Mouse (Mus musculus) induced T-regulatory cell, adult 2 months (primary cell): Measurements from ENCODE around the gene Eif2ak1.

ENCODE experiments used
- DNase-seq: peaks from one replicate; pipeline ENCODE4 v3.0.0-alpha.2; 2012; ENCODE audit warnings: low read depth

The Eif2ak1 gene

DNA sequence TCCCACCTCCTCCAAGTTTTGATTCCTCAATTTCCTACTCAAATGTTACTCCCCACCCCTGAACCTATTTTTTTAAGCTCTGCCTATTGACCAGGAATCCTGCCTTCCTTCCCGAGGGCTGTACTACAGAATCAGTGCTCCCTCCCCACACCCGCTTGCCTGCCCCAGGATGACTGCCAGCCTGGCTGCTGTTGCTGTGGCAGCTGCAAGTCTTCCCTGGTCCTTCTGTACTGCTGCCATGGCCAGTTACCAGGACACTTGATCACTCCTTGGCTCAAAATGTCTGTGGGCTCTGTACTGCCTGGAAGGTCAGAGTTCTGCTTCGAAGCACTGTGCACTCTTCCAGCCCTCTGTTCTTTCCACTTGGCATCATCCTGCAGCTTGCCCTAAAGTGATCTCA lies 84.5 kb downstream of the Eif2ak1 start:
- DNase-seq, result no peak

DNA sequence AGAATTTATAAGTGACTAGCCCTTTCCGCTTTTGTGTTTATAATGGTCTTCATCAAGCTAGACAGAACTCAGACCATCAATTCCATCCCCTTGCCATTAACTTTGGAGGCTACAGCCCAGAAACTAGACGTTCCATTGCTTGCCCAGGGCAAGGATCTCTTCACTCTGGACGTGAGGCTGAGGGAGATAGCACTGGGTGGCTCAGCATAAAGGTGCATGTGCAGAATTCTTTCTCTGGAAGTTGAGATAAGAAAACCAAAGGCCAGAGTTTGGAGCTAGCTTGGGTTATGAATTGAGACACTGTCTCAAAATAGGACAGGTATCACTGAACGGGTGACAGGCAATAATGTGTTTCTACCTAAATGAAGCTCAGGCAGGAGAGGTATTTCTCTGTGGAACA lies 86.2 kb downstream of the Eif2ak1 start:
- DNase-seq, result no peak

DNA sequence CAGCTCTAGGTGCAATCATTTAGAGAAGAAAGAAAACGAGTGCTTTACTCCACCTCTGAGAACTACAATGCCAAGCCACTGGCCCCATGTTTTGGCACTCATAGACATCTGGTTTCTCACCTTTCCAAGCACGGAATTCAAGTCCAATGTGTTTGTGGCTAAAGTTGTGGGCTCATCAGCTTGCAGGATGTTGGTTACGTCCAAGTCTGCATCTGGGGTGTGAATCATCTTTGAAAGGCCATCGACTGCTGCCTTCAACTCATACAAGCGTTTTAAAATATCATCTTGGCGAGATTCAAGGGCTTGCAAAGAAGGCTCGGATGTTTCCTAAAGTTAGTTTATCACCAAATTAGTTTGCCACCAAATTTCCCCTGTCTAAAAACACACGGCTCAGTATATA lies 88.8 kb downstream of the Eif2ak1 start:
- DNase-seq, result no peak

DNA sequence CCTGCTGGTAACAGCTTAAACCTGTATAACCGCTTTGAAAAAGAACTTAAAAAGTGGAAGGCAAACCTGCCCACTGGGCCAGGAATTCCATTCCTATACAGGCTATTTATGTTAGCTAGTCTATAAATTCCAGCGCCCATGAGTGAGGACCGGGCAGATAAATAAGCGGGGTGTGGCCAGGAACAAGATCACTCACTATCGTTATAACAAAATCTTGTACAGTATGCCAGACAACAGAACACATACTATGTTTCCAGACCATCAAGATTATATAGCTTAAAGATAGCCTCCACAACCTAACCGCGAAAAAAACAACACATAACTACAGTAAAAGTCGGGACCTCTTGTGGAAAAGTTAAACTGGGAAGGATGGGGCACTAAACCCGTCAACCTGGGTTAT lies 91.3 kb downstream of the Eif2ak1 start:
- DNase-seq, result no peak

DNA sequence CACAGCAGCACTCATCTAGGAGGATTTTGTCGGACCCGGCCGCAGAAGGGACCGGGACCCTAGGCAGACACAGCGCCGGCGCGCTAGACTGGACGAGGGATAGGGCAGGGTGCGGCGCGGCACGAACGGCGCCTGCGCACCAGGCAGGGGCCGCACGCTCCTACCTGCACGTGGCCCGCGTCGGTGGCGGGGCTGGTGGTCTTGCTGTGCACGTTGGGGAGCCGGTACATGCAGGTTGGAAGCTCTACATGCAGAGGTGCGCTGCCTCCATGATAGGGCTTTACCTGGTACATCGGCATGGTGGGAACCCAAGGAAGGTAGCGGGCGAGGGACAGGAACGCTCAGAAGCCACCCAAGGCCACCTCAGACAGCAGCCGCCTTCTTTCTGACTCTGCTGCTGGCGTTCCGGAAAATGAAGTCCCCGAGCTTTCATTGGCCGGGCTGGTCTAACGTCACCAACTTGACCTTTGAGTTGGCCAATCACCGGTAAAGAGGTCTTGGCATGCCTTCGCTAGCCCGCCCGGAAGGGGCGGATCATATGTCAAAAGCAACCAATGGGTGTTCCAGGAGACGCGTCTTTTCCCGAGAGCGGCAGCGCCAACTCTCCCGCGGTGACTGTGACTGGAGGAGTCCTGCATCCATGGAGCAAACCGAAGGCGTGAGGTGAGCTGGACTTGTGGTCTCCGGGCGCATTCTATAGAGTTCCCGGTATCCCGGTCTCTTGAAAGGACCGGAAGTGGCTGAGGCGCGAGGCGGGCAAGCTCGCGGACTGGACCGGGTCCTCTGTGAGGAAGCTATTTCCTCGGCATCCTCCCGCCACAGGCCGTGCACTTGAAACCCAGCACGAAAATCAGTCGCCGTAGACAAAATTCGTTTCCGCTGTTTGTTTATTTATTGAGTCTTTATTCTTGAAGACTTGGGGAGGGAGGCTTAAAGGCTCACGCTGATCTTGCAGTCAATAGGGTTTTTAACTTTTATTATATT lies 92.1 kb downstream of the Eif2ak1 start, which contains the start of the genes Aimp2 and Pms2:
Aimp2 (minus strand) TSS at position 431 of the 984 bp plus-strand sequence.
Pms2 (plus strand) TSS at position 548 of the 984 bp plus-strand sequence.
- DNase-seq, result peak; percentile 99

DNA sequence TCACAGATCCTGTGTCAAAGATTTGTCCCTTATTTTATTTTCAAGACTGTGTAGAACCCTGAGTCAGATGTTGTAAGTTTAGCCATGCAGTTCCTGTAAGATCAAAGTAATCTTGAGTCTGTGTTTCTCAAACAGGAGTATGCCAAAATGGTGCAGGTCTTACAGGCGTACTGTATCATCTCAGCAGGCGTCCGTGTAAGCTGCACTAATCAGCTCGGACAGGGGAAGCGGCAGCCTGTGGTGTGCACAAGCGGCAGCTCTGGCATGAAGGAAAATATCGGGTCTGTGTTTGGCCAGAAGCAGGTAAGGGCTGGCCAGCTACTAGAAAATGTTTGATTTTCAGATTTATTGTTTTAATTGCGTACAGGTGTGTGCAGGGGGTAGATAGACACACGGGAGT lies 98.6 kb downstream of the Eif2ak1 start:
- no peak for DNase-seq

DNA sequence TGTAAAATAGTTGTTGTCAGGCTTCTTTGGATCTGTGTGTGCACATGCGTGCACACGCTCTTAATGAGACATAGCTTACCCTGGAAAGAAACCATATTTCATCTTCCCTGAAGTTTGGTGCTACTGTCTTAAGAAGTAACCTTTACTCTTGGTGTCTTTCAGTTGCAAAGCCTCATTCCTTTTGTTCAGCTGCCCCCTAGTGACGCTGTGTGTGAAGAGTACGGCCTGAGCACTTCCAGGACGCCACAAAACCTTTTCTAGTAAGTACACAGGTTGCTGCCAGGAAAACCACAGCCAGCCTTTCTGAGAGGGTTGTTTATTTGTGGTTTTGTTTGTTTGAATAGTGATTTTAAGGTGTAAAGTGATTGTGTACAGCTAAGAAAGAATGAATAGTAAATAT lies 99.8 kb downstream of the Eif2ak1 start:
- DNase-seq, result peak; percentile 85

DNA sequence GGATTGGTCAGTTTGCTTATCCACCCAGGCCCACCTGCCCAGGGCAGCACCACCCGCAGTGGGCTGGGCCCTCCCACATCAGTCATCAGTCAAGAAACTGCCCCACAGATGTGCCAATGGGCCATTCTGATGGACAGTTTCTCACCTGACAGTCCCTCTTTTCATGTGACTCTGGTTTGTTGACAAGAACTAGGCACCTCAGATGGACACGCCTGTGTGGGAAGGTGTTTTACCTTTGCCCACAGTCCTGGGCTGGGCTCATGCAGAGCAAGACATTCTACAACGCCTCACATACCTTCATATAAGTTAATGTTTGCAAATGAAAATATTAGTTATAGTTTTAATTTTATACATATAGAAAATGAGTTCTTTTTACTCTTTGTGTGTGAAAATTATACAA lies 100.5 kb downstream of the Eif2ak1 start:
- no peak for DNase-seq

DNA sequence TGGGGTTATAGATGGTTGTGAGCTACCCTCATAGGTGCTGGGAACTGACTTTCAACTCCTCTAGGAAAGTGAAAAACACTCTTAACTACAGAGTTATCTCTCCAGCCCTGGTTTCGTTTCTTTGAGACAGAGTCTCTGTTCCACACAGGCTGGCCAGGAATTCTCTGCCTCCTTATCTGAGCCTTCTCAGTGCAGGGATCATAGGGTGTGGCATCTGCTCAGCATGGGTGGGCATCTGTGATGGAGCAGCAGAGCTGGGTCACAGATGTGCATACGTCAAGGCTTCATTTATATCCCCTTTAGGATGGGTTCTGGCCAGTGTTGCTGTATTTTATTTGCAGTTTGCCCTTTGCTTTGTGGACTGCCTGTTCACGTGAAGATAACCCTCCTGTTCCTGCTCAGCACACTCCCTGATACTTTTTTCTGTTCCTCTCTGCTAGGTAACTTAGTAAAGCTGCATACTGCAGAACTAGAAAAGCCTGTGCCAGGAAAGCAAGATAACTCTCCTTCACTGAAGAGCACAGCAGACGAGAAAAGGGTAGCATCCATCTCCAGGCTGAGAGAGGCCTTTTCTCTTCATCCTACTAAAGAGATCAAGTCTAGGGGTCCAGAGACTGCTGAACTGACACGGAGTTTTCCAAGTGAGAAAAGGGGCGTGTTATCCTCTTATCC lies 107.3 kb downstream of the Eif2ak1 start:
- DNase-seq, result no peak

DNA sequence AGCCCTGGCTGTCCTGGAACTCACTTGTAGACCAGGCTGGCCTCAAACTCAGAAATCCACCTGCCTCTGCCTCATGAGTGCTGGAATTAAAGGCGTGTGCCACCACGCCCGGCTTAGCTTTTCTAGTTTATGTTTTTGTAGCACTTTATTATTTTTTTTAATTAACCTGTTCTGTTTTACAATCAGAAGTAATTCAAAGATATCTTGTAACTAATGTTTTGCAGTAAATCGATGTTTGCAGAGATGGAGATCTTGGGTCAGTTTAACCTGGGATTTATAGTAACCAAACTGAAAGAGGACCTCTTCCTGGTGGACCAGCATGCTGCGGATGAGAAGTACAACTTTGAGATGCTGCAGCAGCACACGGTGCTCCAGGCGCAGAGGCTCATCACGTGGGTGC lies 110.3 kb downstream of the Eif2ak1 start, which contains the start of gene Gm42421:
Gm42421 (plus strand) TSS at position 301 of the 400 bp plus-strand sequence.
- DNase-seq, result no peak

DNA sequence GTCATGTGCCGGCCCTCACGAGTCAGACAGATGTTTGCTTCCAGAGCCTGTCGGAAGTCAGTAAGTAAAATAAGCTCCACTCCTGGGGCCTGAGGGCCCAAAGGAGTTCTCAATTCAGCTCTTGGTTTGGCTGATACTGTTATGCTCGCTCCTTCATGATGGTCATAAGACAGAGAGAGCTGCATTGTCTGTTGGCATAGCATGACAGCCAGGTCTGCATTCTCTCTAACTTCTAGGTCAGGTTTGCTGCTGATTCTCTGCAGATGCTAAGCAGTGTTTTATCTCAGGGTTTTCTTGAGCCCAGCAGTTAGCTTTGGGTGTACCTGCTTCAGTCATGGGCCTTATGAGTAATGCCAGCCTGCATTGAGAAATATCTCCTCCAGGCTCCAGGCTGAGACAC lies 111.7 kb downstream of the Eif2ak1 start:
- DNase-seq, result no peak

DNA sequence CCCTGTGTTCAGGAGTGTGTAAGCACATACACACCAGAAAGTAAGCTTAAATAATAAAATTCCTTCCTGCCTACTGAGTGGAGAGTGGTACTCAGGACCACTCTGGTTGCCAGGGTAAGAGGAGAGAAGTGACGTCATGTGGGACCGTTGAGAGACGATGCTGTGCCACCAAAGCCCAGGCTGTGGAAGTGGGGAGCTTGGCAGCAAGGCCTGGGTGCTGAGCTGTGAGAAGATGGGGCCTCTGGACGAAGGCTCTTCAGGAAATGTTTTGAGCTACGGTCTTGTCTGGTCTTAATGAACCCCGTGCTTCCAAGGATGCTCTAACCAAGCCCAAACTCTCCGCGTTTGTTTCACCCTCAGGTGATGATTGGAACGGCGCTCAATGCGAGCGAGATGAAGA lies 113.1 kb downstream of the Eif2ak1 start:
- DNase-seq, result no peak

DNA sequence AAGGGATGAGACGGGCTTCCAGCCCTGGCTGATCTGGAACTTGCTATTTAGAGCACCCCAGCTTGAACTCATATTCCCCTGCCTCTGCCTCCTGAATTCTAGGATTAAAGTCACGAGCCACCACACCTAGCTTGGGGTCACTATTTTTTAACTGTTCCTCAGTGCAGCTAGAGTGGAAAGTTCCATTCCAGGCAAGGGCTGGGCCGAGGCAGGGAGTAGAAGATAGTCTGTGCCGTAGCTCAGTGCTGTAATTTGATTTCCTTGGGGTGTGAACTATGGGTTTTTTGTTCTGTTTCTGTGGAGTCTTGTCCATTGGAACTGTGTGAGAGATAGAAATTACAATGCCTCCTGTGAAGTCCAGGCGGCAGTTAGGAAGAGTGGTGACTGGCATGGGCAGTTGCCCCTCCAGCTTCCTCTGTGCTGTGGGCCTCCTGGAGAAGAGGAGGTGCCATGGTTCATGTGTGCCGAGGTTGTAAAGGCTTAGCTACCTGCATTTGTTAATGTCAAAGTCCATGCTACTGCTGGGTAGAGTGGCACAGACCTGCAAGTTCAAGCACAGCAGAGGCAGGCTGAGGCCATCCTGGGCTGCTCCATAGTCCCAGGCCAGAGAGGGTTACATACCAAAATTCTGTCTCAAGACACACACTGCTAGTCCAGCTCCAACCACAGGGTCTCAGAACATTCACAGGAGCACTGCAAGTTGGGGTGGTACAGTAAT lies 114.4 kb downstream of the Eif2ak1 start:
- no peak for DNase-seq

DNA sequence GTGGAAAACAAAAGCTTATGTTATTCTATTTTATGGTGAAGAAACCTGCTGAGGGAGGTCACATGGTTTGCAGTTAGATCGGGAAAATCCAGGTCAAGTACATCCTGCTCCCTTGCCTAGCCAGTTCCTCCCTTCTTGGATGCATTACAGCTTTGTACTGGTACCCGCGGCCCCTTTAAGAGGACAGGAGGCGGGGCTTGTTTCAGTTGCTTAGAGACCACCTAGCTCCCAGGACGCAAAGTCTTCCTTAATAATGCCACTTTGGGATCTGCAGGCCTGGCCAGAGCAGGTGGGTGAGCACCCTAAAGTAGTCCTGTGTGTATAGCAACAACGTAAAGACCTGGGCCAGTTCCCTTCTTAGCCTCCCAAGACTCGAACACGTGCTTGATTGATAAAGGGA lies 115.2 kb downstream of the Eif2ak1 start, which contains the start of gene Rsph10b:
Rsph10b (plus strand) TSS at position 205 of the 400 bp plus-strand sequence.
- no peak for DNase-seq

DNA sequence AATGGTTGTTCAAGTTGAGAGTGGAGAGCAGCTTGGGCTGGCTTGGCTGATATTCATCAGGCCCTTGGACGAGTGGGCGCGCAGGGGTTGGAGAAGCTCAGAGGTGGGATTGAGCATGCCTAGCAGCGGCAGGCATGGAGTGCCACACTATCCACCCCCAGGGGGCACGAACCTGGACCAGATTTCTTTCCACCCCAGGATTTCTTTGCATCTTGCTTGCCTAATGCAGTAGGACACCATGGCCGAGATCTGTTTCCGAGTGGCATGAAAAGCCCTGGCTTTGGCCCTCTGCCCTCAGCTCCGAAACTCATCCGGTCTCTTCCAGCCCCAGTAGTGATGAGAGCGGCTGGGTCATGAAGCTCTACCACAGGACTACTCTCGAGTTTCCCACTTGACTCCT lies 115.8 kb downstream of the Eif2ak1 start:
- no peak for DNase-seq

DNA sequence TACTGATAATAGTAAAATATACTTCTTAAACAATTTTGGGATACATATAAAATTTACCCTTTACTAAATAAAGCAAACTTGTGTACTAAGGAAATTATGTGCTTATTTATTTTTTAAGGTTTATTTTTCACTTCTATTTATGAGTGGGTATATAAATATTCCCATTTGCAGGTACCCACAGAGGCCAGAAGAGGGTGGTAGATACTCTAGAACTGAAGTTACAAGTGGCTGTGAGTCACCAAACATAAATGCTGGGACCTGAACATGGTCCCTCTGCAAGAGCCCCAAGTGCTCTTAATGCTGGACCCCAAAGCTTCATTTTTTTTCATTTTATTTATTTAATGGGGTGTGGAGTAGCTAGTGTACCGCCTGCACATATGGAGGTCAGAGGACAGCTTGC lies 116.3 kb downstream of the Eif2ak1 start:
- DNase-seq, result no peak

DNA sequence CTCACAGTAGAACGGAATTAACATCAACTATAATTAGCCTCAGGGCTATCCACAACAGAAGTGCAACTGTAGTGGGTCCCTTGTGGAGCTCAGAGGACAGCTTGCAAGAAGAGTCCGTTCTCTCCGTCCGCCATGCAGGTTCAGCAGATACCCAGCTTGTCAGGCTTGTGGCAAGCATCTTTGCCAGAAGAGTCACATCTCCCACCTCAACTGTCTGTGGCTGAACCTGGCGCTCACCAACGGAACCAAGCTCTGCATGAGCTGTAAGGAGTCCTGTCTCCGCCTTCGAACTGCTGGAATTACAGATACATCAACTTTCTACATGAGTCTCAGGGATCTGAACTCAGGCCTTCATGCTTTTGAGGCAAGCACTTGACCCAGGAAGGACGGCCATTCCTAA lies 118.6 kb downstream of the Eif2ak1 start:
- DNase-seq, result no peak

DNA sequence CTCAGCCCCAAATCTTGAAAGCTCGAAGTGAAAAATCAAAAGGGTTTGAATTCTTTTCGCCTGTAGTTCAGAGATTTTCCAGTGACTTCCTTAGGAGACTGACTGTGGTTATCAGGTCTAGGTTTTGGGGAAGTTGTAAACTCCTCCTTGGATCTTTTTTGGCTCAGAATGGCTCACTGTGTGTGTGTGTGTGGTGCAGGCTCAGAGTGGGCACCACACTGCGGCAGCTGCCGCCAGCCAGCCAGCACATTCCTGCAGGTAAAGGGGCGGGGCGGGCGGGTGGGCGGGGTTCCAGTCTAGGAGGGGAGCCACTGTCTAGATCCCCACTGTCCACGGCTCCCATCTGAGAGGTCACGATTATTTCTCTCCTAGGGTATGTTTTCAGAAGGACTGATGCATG lies 124.0 kb downstream of the Eif2ak1 start:
- DNase-seq, result no peak

DNA sequence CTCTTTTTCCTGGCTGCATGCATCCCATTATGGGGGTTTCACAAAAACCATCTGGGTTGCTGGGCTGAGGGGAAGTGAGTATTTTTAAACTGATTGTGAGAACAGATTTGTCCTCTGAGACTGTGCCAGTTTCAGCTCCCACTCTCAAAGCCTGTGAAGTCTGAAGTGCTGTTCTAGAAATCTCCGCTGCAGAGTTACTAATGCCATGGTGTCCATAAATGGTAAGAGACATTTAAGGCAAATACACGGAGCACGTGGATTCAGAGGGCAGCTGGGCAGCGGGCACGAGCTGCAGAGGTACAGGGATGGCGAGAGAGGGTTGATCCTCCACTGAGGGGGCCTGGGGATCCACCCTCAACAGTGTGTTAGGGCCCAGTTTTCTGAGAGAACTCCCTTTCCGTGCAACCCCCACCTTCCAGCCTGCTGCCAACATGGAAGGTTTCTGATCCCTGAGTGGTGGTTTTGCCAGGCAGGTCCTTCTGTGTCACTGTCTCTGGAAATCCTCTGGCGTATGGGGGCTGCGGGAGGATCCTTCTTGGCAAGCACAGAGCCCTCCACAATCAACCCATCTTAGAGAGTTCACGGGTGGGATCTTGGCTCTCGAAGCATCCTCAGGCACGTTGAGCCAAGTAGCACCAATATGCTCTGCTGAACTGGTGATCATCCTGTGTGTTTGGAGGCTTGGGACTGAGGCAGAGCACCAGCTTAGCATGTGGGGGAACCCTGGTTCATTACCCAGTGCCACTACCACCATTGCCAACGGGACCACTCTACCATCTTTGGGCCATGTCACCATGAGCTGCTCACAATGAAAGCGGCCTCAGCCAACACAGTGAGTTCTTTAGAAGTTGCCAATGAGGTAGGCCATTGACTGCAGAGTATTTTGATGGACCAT lies 125.9 kb downstream of the Eif2ak1 start:
- no peak for DNase-seq

DNA sequence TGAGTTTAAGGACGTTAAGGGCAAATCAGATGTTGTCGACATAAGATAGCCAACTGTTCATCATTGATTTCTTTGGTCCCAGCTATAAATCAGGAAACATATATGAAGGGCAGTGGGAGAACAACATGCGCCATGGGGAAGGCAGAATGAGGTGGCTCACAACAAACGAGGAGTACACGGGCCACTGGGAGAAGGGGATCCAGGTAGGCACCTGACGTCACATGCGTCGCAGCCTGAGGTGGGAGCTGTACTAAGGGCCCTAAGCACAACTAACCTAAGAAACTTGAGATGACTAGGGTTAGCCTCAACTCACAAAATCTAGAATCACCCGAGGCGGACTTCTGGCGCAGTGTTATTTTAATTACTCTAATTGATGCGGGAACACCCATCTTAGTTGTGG lies 130.8 kb downstream of the Eif2ak1 start:
- no peak for DNase-seq

DNA sequence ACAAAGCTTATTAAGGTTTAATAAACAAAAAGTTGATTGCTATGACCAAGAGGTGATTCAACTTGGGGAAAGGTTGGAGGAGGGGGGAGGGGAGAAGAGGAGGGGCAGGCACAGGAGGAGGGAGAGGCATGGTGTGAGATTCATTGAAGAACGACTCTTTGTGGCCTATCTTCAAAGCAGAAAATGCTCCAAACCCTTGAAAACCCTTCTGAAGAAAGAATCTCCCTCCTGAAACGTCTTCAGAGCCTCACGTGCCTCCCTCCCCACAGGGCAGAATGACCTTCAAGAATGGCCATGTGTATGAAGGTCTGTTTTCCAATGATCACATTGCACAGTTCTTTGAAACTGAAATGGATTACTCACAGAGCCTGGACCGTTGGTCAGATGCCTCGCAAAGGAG lies 132.4 kb downstream of the Eif2ak1 start:
- no peak for DNase-seq
